Mouse (Mus musculus): ENCODE measurements at regions not wholly inside any gene's neighbourhood (a gene's known extent, or its start where the extent isn't known, plus 50 kb on each side); places are given as distances from the start of the nearest gene placed in this dataset.

- no peak for DNase-seq (ENCODE audit: low spot score)
Observed at GRCm38 (mm10) chr3:8004271-8004670, 1384.0 kb upstream of the 1700008P02Rik start.

GRCm38 (mm10) chr3:8001027-8001426 is 1380.8 kb upstream of the 1700008P02Rik start:
- no peak for DNase-seq (ENCODE audit: low spot score)

GRCm38 (mm10) chr3:7992322-7992721 is 1372.1 kb upstream of the 1700008P02Rik start:
- DNase-seq (ENCODE audit: low spot score): no peak

GRCm38 (mm10) chr3:7973287-7973686 is 1353.0 kb upstream of the 1700008P02Rik start:
- DNase-seq (ENCODE audit: low spot score): no peak

DNA sequence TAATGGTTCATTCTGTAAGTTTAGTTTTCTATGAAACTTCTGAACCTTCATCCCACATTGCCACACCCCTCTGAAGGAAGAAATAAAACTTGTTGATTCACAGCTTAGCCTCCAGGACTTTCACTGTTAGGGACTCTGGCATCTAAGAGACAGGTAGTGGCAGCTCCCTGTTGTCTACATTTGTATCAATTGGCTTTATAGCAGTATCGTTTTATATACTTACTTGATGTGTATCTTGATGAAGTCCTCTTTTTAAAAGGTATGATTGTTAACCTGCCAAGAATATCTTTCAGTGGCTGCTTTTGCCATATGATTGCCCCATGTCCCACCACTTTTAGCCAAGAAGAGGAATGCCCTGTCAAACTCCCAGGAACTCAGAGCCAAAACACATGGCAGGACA is 1333.7 kb upstream of the 1700008P02Rik start:
- no peak for DNase-seq (ENCODE audit: low spot score)

DNA sequence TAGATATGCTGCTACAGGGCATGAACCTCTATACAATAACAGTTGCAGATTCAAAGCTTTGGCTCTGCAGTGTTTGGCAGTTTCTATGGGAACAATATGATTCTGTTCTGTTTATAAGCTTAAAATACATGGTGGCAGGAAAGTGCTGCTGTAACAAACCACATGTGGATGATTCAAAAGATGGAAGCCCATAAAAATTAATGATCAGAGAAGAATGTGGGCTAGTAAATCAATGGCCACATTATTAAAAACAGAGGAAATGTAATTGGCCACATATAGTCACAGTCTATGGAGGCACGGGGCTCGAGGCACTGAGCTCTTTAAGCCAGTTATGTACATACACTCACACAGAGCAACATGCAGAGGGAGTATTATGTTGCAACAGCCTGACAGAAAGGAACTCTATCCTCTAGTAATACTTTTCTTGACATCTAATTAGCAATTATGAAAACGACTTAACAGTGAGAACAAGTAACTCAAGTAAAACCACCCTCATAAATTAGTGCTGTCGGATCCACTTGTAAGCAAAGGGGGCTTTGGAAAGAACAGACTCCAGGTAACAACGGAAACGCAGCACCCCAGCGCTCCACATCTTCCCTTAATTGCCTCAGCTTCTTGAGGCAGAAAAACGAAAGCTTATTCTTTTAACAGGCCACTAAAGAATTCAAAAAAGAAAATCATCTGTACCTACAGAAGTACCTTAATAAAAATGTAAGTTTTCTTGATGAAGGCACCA is 1323.6 kb upstream of the 1700008P02Rik start:
- DNase-seq (ENCODE audit: low spot score): no peak

Measured in urinary bladder, postnatal 25 days (tissue).